Mouse (Mus musculus) liver, embryonic 14.5 days (tissue): ENCODE results near the gene Rspo4.
A peak's percentile ranks its signal among the peaks of the same experiment; 100 is the strongest.

ENCODE experiments used
- CTCF ChIP-seq: IDR thresholded peaks from 2 replicates; pipeline ENCODE4 v1.5.1; 2016; ENCODE audit warnings: antibody characterized with exemption, low read depth, control low read depth
- EP300 ChIP-seq: IDR thresholded peaks from 2 replicates; pipeline ENCODE4 v1.6.1; 2016; ENCODE audit warnings: antibody characterized with exemption, low read depth

DNA sequence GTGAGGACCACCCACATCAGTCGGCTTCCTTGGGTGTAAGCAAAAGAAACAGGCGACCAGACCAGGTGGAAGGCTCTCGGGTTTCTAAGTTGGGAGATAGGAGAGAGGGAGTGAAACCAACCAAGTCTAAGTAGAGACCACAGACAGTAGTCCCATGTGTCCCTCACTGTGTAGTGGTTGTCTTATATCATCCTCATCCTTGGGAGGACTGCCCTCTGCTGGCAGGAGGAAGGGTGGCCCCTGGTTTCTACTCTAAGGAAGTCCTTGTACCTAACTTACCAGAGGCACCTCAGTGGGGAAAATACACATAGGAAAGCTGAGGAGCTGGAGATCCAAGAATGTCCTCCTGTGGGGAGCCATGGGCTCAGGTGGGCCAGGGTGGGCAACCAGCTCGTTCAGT lies 23.8 kb downstream of the Rspo4 start:
- peak; percentile 66 for TF ChIP-seq CTCF
- no peak for TF ChIP-seq EP300
